Mouse (Mus musculus): ENCODE results near the gene Pdha1. TPM values are rescaled to one million over a fixed set of nuclear protein-coding genes. Genes with fewer than 3 reads are reported as not detected.

The Pdha1 gene
- polyA plus RNA-seq, 1 experiment: 194 TPM

DNA sequence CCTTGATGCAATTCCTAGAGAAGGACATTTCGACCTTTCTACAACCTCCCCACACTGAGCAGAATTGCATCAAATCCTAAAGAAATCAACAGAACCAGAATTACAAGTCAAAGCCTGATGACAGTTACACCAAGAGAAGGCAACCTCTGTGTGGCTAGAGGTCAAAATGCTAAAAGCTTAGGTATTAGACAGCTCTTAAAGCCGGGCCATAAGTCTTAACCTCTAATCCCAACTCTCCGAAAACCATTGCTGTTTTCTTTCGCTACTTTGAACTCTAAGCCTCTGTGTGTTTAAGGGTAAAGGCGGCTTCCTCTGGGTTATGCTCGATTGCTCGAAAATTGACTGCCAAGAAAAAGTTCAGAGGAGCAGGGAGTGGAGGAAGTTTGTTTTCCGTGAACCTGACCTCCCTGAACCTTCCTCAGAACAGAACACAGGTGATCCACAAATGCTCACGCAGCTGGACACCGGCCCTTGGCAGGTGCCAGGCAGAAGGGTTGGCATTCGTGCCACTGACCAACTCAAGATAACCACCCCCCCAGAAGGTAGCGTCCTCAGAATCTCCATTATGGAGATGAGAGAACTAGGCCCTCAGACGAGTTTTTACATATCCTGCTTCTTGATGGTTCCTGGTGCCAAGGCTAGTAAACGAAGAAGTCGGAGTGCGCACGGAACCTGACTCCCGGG lies 894 bp downstream of the Pdha1 start:
- Histone ChIP-seq H3K27ac (ENCODE audit: insufficient read depth, low read length) (peak overlapping the region; percentile 94; the same call in 1 of the 2 replicates), H3K4me1 (ENCODE audit: control insufficient read depth, insufficient read depth, low read length) (peaks cover 4% of the 10 kb centered on the region), H3K4me3 (ENCODE audit: insufficient read depth, low read length) (peak overlapping the region; percentile 87)
- no peak for TF ChIP-seq CTCF (IDR thresholded peaks at IDR 0.05; ENCODE audit: borderline replicate concordance, insufficient read depth, low read length)
- TF ChIP-seq POLR2A (IDR thresholded peaks at IDR 0.05; ENCODE audit: low read depth, low read length): no peak

- Histone ChIP-seq H3K4me1 (ENCODE audit: control insufficient read depth, insufficient read depth, low read length) (peaks cover 4% of the 10 kb centered on the region), H3K27ac (ENCODE audit: insufficient read depth, low read length) (no peak overlapping the region; the same call in none of the 2 replicates), H3K4me3 (ENCODE audit: insufficient read depth, low read length) (peak overlapping the region; percentile 87)
- TF ChIP-seq CTCF (IDR thresholded peaks at IDR 0.05; ENCODE audit: borderline replicate concordance, insufficient read depth, low read length) (no peak), POLR2A (IDR thresholded peaks at IDR 0.05; ENCODE audit: low read depth, low read length) (no peak)
Measured at GRCm38 (mm10) chrX:160136153-160136552, 2.1 kb downstream of the Pdha1 start.

- Histone ChIP-seq H3K4me3 (ENCODE audit: insufficient read depth, low read length) (peak overlapping the region; percentile 87), H3K27ac (ENCODE audit: insufficient read depth, low read length) (no peak overlapping the region), H3K4me1 (ENCODE audit: control insufficient read depth, insufficient read depth, low read length) (peaks cover 4% of the 10 kb centered on the region)
- TF ChIP-seq POLR2A (IDR thresholded peaks at IDR 0.05; ENCODE audit: low read depth, low read length) (no peak), CTCF (IDR thresholded peaks at IDR 0.05; ENCODE audit: borderline replicate concordance, insufficient read depth, low read length) (no peak)
Measured at GRCm38 (mm10) chrX:160135719-160136118, 2.5 kb downstream of the Pdha1 start.

- Histone ChIP-seq H3K4me1 (ENCODE audit: control insufficient read depth, insufficient read depth, low read length) (peaks cover 4% of the 10 kb centered on the region), H3K27ac (ENCODE audit: insufficient read depth, low read length) (no peak overlapping the region), H3K4me3 (ENCODE audit: insufficient read depth, low read length) (no peak overlapping the region)
- TF ChIP-seq POLR2A (IDR thresholded peaks at IDR 0.05; ENCODE audit: low read depth, low read length): no peak
- no peak for TF ChIP-seq CTCF (IDR thresholded peaks at IDR 0.05; ENCODE audit: borderline replicate concordance, insufficient read depth, low read length)
Measured at GRCm38 (mm10) chrX:160134136-160134843, 3.9 kb downstream of the Pdha1 start.

GRCm38 (mm10) chrX:160116658-160117057 lies 21.6 kb downstream of the Pdha1 start:
- TF ChIP-seq CTCF (IDR thresholded peaks at IDR 0.05; ENCODE audit: borderline replicate concordance, insufficient read depth, low read length) (peak; percentile 64; the same call in 1 of the 2 replicates), POLR2A (IDR thresholded peaks at IDR 0.05; ENCODE audit: low read depth, low read length) (no peak)
- no peak overlapping the region for H3K4me3 ChIP-seq (ENCODE audit: insufficient read depth, low read length)
- no peak overlapping the region for H3K27ac ChIP-seq (ENCODE audit: insufficient read depth, low read length)
- H3K4me1 ChIP-seq (ENCODE audit: control insufficient read depth, insufficient read depth, low read length): no peaks in the 10 kb centered on the region

- Histone ChIP-seq H3K27ac (ENCODE audit: insufficient read depth, low read length) (no peak overlapping the region), H3K4me3 (ENCODE audit: insufficient read depth, low read length) (no peak overlapping the region), H3K4me1 (ENCODE audit: control insufficient read depth, insufficient read depth, low read length) (no peaks in the 10 kb centered on the region)
- TF ChIP-seq CTCF (IDR thresholded peaks at IDR 0.05; ENCODE audit: borderline replicate concordance, insufficient read depth, low read length) (no peak), POLR2A (IDR thresholded peaks at IDR 0.05; ENCODE audit: low read depth, low read length) (no peak)
Measured at GRCm38 (mm10) chrX:160116074-160116473, 22.1 kb downstream of the Pdha1 start.

DNA sequence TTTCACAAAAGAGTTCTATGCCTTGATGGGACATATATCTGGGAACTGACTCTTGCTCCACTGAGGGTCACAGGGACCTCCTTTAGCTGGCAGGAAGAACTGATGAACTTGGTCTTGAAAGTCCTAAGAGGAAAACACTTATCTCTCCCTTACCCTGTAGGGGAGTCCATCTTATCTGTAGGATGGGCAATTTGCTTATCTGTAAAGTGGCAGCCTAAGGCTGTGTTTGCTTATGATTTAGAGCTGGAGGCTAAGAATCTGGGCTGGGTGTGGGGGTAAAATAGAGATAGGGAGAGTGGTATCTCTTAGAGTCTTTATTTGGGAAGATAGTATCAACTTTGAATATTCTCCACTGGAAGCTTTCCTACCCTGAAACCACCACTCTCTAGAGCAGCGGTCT lies 24.4 kb downstream of the Pdha1 start:
- TF ChIP-seq POLR2A (IDR thresholded peaks at IDR 0.05; ENCODE audit: low read depth, low read length) (no peak), CTCF (IDR thresholded peaks at IDR 0.05; ENCODE audit: borderline replicate concordance, insufficient read depth, low read length) (no peak)
- H3K4me1 ChIP-seq (ENCODE audit: control insufficient read depth, insufficient read depth, low read length): no peaks in the 10 kb centered on the region
- H3K27ac ChIP-seq (ENCODE audit: insufficient read depth, low read length): no peak overlapping the region
- H3K4me3 ChIP-seq (ENCODE audit: insufficient read depth, low read length): no peak overlapping the region

DNA sequence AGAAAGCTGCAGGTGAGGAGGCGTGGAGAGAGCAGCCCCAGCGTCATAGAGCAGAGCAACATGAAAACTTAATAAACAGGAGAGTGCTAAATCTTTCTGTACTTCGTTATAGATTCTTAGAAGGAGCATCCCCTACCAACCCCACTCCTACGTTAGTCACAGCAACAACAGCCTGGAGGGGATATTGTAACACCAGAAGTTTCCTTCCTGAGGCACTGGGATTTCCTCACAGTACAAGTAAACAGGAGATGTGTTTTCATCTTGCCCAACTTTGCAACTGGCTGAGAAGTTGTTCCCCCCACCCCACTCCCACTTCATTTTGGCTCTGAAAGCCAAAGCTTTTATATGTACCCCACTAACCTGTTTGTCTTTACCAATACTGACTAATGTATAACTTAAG lies 30.4 kb downstream of the Pdha1 start:
- no peaks in the 10 kb centered on the region for H3K4me1 ChIP-seq (ENCODE audit: control insufficient read depth, insufficient read depth, low read length)
- TF ChIP-seq CTCF (IDR thresholded peaks at IDR 0.05; ENCODE audit: borderline replicate concordance, insufficient read depth, low read length): no peak
- TF ChIP-seq POLR2A (IDR thresholded peaks at IDR 0.05; ENCODE audit: low read depth, low read length): no peak
- H3K4me3 ChIP-seq (ENCODE audit: insufficient read depth, low read length): no peak overlapping the region
- no peak overlapping the region for H3K27ac ChIP-seq (ENCODE audit: insufficient read depth, low read length)

DNA sequence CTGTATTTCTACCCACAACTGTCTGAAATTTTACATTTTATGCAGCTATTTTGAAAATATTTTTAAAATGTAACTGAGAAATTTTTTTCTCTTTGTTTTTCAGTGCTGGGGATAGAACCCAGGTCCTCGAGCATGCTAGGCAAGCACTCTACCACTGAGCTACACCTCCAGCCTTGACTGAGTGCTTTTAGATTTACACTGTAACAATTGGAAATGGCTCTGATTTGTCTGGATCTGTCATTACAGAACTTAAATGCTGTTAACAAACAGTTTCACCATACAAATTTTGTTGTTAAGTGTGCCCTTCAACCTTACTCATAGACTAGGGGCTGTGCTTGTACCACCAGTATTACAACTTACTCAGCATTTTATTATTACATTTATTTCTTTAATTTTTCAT lies 46.2 kb downstream of the Pdha1 start:
- Histone ChIP-seq H3K4me3 (ENCODE audit: insufficient read depth, low read length) (no peak overlapping the region), H3K4me1 (ENCODE audit: control insufficient read depth, insufficient read depth, low read length) (no peaks in the 10 kb centered on the region), H3K27ac (ENCODE audit: insufficient read depth, low read length) (no peak overlapping the region)
- TF ChIP-seq CTCF (IDR thresholded peaks at IDR 0.05; ENCODE audit: borderline replicate concordance, insufficient read depth, low read length) (no peak), POLR2A (IDR thresholded peaks at IDR 0.05; ENCODE audit: low read depth, low read length) (no peak)

Other genes starting within 250 kb of the Pdha1 start
- 1.3 and 1.7 TPM in 2 replicates for gene Map3k15, start 150.0 kb downstream of the Pdha1 start, polyA plus RNA-seq (2011; ENCODE audit: insufficient read length, low read depth, missing spikeins)